Mouse (Mus musculus): ENCODE measurements around the gene Zfp691.

Gene Zfp691

GRCm38 (mm10) chr4:119173851-119174453 is at the start of gene Zfp691:
Zfp691 (minus strand) TSS chr4:119174195.
- DNase-seq = peak; percentile 94

GRCm38 (mm10) chr4:119223696-119224095 is 49.7 kb upstream of the Zfp691 start:
- DNase-seq = peak; percentile 11

DNA sequence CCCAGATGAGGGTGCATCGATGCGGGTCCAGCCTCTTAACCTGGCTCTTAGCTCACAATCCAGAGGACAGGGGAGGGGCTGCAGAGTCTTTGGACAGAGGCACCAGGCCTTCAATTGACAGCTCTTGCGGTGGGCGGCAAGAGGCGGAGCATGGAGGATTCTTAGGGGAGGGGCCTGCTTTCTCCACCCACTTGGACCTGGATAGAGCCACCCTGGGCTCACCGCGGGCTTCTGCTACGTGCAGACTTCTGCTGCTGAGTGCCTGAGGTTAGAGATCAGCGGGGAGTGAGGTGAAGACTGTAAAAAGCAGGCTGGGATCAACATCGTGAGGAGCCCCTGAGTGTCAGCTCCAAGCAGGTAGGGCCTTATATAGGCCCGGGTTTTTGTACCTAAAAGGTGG is 44.2 kb upstream of the Zfp691 start, which contains the start of gene Tmem269:
Gene Tmem269 (minus strand): TSS at position 49 of the 400 bp plus-strand sequence.
- no peak for DNase-seq

DNA sequence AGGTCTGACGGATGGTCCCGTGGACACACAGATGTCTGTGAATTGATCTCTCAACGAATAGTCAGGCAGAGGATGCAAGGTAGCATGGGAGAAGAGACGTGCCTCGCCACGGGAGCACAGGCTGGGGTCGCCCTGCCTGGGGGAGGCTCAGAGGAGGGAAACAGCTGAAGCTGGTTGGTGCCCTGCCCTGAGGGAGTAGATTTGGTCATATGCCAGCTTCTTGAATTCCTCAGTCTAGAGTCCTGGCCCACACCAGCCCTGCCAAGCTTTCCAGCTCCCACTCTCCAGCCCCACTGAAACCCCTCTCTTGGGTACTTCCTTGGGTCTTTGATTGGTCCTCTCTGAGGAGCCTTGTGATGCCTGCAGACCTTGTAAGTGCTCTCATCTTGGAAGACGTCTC is 42.7 kb upstream of the Zfp691 start:
- no peak for DNase-seq

GRCm38 (mm10) chr4:119204672-119205071 is 30.7 kb upstream of the Zfp691 start:
- peak; percentile 59 for DNase-seq

- DNase-seq = no peak
Measured at GRCm38 (mm10) chr4:119198105-119198504, 24.1 kb upstream of the Zfp691 start.

DNA sequence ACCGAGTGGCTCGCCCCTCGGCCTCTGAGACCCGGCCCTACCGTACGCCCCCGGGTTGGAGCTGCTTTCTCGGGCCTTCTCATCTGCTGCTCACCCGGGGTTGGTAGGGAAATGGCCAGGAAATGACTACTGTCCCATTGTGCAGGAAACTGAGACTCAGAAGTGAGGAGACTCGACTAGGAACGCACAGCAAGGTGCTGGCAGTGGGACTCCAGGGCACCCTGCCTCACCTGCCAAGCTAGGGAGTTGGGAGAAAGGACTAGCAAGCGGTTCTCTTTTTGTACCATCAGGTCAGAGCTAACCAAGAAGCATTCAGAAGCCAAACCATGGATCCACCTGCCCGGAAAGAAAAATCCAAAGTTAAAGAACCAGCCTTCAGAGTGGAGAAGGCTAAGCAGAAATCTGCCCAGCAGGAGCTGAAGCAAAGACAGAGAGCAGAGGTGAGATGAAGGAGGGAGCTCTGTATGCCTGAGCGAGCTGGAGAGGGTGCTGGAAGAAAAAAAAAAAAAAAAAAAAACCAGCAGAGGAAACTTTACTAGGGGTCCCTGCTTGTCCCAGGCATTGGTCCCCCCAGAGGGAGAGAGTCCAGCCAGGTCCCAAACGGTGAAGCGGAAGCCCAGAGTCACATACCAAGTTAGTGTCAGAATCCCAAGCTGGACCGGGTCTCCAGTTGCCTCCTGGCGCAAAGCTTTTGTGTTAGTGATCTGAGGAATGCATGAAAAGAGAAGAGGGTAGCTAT is 21.8 kb upstream of the Zfp691 start:
- DNase-seq = no peak

DNA sequence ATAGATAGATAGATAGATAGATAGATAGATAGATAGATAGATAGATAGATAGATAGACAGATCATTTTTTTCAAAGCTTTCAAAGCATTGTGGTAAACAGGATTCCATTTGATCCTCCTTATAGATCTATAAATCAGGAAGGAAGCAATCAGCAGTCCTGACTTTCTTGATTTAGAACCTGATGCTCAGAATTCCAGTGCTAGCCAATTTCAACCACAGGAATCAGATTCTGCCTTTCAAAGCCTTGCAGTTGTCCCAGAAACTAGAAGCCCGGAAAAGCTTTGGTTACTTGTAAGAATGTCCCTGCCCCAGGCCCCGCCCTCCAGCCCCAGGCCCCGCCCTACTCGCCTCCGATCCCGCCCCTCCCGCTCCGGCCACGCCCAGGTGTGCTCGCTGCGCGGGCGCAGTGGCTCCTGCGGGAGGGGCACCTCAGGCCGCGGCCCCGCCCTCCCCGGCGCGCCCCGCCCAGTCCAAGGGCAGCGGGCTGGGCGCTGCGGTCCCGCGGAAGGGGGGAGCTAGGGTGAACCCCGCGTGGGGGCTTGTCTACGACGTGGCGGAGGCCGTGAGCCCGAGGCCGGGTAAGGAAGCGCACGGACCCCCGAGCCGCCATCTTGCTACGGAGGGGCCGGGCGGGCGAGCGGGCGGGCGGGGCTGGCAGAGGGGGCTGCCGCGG is 21.1 kb upstream of the Zfp691 start, which contains the start of gene Svbp:
Gene Svbp (plus strand): TSS at position 398 of the 673 bp plus-strand sequence.
- DNase-seq = peak; percentile 88

GRCm38 (mm10) chr4:119192757-119193156 is 18.8 kb upstream of the Zfp691 start:
- DNase-seq = no peak

GRCm38 (mm10) chr4:119191273-119191672 is 17.3 kb upstream of the Zfp691 start:
- DNase-seq = no peak

DNA sequence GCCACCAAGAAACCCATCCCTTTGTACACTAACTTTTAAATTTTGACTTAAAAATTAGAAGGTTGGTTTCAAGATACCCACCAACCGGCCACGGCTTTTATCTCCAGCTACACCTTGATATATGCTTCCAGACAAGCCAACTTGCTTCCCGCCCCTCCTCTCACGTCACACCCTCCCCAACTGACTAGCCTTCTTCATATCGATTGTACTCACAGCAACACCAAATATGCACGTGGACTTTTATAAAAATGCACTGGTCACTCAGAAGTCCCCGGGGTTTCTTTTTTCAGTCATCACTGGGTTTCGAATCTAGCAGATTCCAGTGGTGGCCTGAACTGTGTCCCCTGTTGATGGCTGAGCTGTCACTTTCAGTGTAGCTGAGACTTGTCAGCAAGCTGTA is 16.6 kb upstream of the Zfp691 start:
- DNase-seq = no peak

- no peak for DNase-seq
Measured at GRCm38 (mm10) chr4:119189864-119190263, 15.9 kb upstream of the Zfp691 start, which contains the start of gene Ermap. Ermap (minus strand) TSS chr4:119190011.

DNA sequence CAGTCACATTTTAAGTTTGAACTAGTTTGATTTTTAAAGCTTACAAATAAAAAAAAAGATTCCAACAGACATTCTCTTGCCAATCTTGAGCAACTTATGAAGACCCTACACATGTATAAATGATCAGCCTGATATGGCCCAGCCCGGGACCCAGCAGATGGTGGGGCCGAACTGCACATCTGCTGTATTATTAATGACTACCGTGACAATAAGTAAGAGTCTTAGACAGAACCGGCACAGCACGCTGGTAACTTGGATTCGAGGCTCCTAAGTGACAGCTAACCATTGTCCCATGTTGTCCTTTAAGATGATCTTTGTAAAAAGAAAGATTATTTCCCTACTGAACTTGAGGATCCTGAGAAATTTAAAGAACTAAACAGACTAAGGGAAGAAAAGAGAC is 15.4 kb upstream of the Zfp691 start:
- no peak for DNase-seq

DNA sequence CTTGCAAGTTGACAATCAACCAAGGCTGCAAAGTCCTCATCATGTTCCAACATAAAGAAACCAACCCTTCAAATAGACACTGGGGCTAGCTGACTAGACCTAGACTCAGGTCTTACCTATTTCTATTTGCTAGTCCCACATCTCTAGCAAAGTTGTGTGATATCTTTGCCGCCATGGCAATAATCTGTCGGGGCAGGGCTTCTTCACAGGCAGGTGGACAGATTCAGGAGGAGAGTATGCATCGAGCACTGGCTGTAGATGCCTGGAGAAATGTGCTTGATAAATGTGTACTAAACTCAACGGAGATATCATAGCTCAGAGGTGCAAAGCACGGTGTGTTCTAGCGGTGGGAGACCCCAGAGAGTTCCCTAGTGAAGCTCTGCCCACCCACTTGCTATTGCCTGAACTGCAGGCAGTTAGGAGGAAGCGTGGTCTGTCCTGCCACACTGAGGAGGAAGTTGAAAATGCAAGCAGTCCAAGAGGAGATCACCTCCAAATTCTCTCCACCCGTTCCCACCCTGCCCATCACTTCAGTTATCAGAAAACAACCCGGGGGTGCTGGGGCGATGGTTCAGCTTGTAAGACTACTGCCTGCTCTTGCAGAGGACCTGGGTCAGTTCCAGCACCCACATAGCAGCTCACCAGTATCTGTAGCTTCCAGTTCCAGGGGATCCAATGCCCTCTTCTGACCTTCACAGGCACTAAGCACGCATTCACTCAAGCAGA is 14.2 kb upstream of the Zfp691 start:
- no peak for DNase-seq

- no peak for DNase-seq
Measured at GRCm38 (mm10) chr4:119185771-119186170, 11.8 kb upstream of the Zfp691 start.

DNA sequence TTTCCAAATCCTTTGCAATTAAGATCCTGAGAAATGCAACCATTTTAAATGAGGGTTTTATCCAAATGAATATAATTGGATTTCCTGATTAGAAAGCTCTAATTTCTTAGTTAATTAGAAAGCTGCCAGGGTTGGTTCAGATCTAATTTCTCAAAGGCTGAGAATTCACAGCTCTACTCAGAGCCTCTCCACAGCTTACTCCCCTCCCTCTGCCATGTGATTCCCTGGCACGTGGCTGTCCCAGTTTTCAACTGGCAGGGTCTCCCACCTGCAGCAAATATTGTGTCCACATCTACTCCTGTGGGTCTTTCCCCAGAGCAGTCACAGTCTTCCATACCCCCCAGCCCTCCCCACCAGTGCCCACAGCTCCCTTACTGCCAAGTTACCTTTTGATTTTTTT is 9.5 kb upstream of the Zfp691 start:
- DNase-seq = no peak

- no peak for DNase-seq
Measured at GRCm38 (mm10) chr4:119181456-119181855, 7.5 kb upstream of the Zfp691 start.

- DNase-seq = no peak
Measured at GRCm38 (mm10) chr4:119180133-119180707, 6.2 kb upstream of the Zfp691 start.

DNA sequence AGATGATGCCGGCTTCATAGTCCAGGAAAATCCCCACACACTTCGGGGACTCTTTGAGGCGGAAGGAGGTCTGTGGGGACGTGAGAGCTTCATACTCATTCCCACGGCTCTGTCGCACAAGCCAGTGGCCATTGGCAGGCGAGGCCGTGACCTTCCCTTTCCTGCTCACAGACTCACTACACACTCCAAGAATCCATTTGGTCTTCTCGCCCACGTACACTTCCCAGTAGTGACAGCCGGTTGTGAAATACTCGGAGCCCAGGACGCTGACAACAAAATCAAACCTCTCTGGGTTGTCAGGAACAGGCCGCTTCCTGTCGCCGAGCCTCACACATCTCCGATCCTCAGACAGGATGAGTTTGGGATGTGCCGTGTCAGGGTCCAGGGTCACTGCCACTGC is 4.3 kb upstream of the Zfp691 start:
- no peak for DNase-seq

DNA sequence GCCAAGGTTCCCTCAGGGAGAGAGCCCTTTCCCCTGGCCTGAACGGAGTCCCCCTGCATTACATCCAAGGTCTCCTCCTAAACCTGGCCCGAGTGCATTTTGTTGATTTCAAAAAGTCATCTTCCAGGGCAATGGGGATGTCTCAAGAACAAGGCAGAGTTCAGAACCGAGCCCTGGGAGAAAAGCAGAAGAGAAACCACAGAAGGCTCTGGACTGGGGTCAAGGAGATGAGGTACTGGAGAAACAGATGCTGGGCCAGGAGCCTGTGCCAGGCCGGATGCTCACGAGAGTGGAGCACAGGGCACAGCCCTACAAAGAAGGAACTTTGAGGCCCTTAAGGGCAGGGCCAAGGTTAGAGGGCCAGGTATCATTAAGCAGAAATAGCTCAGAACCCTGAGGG is 3.7 kb upstream of the Zfp691 start:
- no peak for DNase-seq

DNA sequence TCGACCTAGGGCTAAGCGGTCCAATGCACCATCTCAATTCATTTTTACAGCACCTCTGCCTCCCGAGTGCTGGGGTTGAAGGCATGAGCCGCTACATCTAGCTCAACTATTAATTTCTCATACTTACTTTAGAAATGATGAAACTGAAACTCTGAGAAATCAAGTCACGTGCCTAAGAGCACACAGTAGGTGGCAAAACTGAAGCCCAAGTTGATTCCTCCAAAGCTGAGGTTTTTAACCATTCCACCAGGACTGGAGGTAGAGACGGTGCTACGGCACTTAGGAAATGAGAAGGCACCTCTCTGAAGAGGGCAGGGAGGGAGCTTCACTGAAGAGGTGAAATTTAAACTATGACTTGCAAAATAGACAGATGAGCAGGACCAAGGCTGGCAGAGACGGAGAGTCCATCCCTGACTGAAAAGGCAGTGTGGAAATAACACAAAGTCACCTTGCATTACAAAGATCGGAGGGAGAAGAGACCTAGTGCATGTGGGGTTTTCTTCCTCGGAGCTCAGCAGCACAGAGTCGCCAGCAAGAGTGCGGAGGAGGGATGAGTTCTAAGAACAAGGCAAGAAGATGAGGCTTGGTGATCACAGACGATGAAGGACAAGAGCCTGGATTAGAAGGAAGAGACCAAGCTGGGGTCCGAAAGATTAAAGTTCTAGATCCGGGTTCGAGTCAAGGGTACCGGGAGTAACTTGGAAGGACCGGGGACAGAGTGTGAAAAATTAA is 910 bp downstream of the Zfp691 start:
- peak; percentile 22 for DNase-seq

DNA sequence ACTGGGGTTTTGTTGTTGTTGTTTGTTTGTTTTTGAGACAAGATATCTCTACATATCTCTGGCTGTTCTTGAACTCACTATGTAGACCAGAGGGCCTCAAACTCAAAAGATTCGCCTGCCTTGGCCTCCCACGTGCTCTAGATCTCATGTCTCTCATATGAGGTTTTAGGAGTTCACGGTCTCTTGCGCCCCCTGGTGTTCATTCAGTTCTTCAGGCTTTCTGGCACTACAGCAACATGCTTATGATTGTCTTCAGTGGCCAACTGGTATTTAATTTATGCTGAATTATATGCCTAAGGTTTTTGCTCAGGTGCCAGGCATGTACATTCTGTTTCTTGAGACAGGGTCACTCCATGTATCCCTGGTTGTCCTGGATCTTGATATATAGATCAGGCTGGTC is 6.3 kb downstream of the Zfp691 start:
- DNase-seq = peak; percentile 81
